In the genomic region with DNA sequence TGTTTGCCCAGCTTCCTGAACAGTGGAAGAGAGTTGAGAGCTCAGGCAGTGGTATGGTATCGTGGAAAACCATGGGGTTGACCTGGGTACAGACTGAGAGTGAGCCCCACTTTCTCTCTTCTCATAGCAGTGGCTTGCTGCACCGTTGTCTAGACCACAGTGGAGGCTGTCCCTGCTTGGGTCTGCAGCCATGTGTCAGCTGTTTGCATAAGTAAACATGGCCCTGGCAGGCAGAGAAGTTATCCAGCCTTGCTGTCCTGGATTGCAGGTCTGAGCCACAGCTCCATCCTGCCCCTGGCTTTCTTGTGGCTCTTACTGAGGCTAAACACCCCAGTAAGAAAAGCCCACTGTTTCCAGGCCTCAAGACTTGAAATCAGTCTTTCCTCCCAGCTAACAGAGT, we compare ENCODE assay signal across 21 mouse cellular contexts.
A peak's percentile ranks its signal among the peaks of the same experiment; 100 is the strongest.
DNase-seq lines count a peak whose midpoint lies in the region; ATAC-seq and TF ChIP-seq lines count a peak whose summit lies in the region.
"Had no signal": no experiment of that assay in that cellular context is flagged by ENCODE, and none has a peak within 500 bp of the region (broad histone marks: within the 10 kb centered on the region; RNA-seq: fewer than 3 reads in every experiment).

No protein-coding gene starts in this region.

- no peak overlapping the region for H3K4me3 ChIP-seq in hindbrain, embryonic 14.5 days (replicated peaks; ENCODE audit: low read length)
- H3K4me3 ChIP-seq in hindbrain, embryonic 10.5 days = no peak overlapping the region
- no peak overlapping the region for H3K4me3 ChIP-seq in liver, embryonic 12.5 days
- no peak overlapping the region for H3K4me3 ChIP-seq in liver, postnatal 0 days (ENCODE audit: low read depth, low read length)
- H3K4me3 ChIP-seq in brown adipose tissue, adult 24 weeks (ENCODE audit: insufficient read depth, low read depth, low read length) = no peak overlapping the region
- H3K4me3 ChIP-seq in hindbrain, embryonic 16.5 days (ENCODE audit: low read length) = no peak overlapping the region
- H3K4me3 ChIP-seq: heart, embryonic 15.5 days; intestine, embryonic 15.5 days; left cerebral cortex, adult 2 months; lung, embryonic 15.5 days had no signal

- no peak for DNase-seq in hindbrain, embryonic 14.5 days (ENCODE audit: low spot score)
- DNase-seq in hindbrain, embryonic 10.5 days (ENCODE audit: low spot score) = no peak
- DNase-seq in liver, postnatal 0 days = no peak
- DNase-seq: adrenal gland, adult 2 months; cerebellum, adult 11-12 months; heart, postnatal 36 days; thymus, postnatal 14 days had no signal

- ATAC-seq in hindbrain, embryonic 14.5 days (ENCODE audit: low FRiP score) = 0 out of 2 replicates have a peak, but pooled peaks have one; percentile 29
- ATAC-seq in liver, embryonic 12.5 days = peak; percentile 58; the same call in 1 of the 2 replicates
- ATAC-seq in liver, postnatal 0 days = no peak
- ATAC-seq in hindbrain, embryonic 16.5 days = peak; percentile 58; the same call in 1 of the 2 replicates
- no peak for ATAC-seq in activated CD4-positive, CD25-positive, alpha-beta regulatory T cell, adult 4 months
- ATAC-seq: Patski had no signal

- no peak overlapping the region for H3K4me2 ChIP-seq in hindbrain, embryonic 14.5 days (replicated peaks)
- H3K4me2 ChIP-seq in liver, embryonic 12.5 days = no peak overlapping the region
- H3K4me2 ChIP-seq in liver, postnatal 0 days (ENCODE audit: low read depth, low read length) = no peak overlapping the region
- H3K4me2 ChIP-seq in hindbrain, embryonic 16.5 days (ENCODE audit: low read length) = no peak overlapping the region
- H3K4me2 ChIP-seq: heart, embryonic 15.5 days; intestine, embryonic 15.5 days; lung, embryonic 15.5 days had no signal

- no peaks in the 10 kb centered on the region for H3K9me3 ChIP-seq in hindbrain, embryonic 14.5 days (ENCODE audit: control insufficient read depth, low read length)
- no peaks in the 10 kb centered on the region for H3K9me3 ChIP-seq in hindbrain, embryonic 10.5 days
- no peaks in the 10 kb centered on the region for H3K9me3 ChIP-seq in liver, embryonic 12.5 days (replicated peaks)
- no peaks in the 10 kb centered on the region for H3K9me3 ChIP-seq in liver, postnatal 0 days (ENCODE audit: low read length)
- H3K9me3 ChIP-seq in hindbrain, embryonic 16.5 days (ENCODE audit: control insufficient read depth, low read length) = no peaks in the 10 kb centered on the region
- H3K9me3 ChIP-seq: G1E; heart, embryonic 15.5 days; intestine, embryonic 15.5 days; lung, embryonic 15.5 days had no signal

- 87% methylated on average over 2 of the region's 2 CpGs for WGBS in hindbrain, embryonic 14.5 days
- 82% methylated on average over 2 of the region's 2 CpGs for WGBS in hindbrain, embryonic 10.5 days
- 58% methylated on average over 2 of the region's 2 CpGs for WGBS in liver, embryonic 12.5 days (ENCODE audit: insufficient replicate concordance)
- 31% methylated on average over 2 of the region's 2 CpGs for WGBS in liver, postnatal 0 days (ENCODE audit: insufficient replicate concordance)
- 73% methylated on average over 2 of the region's 2 CpGs for WGBS in hindbrain, embryonic 16.5 days

- no peaks in the 10 kb centered on the region for H3K36me3 ChIP-seq in hindbrain, embryonic 14.5 days (replicated peaks; ENCODE audit: control insufficient read depth, insufficient read depth)
- no peaks in the 10 kb centered on the region for H3K36me3 ChIP-seq in hindbrain, embryonic 10.5 days
- no peaks in the 10 kb centered on the region for H3K36me3 ChIP-seq in liver, embryonic 12.5 days
- no peaks in the 10 kb centered on the region for H3K36me3 ChIP-seq in liver, postnatal 0 days (replicated peaks; ENCODE audit: insufficient read depth, low read length)
- no peaks in the 10 kb centered on the region for H3K36me3 ChIP-seq in hindbrain, embryonic 16.5 days (ENCODE audit: control insufficient read depth, insufficient read depth, low read length)
- H3K36me3 ChIP-seq: G1E; heart, embryonic 15.5 days; intestine, embryonic 15.5 days; lung, embryonic 15.5 days had no signal

- TF ChIP-seq EP300 in liver, postnatal 0 days (IDR thresholded peaks at IDR 0.05; ENCODE audit: low read depth) = no peak

- H3K4me1 ChIP-seq in hindbrain, embryonic 14.5 days (replicated peaks; ENCODE audit: control insufficient read depth, insufficient read depth, low read length) = no peaks in the 10 kb centered on the region
- H3K4me1 ChIP-seq in hindbrain, embryonic 10.5 days (replicated peaks) = no peaks in the 10 kb centered on the region; the same call in 1 of the 2 replicates
- no peaks in the 10 kb centered on the region for H3K4me1 ChIP-seq in liver, embryonic 12.5 days
- no peaks in the 10 kb centered on the region for H3K4me1 ChIP-seq in liver, postnatal 0 days (ENCODE audit: insufficient read depth)
- peaks cover 34% of the 10 kb centered on the region; the same call in 1 of the 2 replicates for H3K4me1 ChIP-seq in brown adipose tissue, adult 24 weeks (ENCODE audit: control insufficient read depth, insufficient read depth, insufficient read length, low read length)
- no peaks in the 10 kb centered on the region for H3K4me1 ChIP-seq in hindbrain, embryonic 16.5 days (ENCODE audit: control insufficient read depth, insufficient read depth, low read depth, low read length)

- no peak for TF ChIP-seq CTCF in liver, postnatal 0 days (IDR thresholded peaks at IDR 0.05; ENCODE audit: low read depth)

- H3K9ac ChIP-seq in hindbrain, embryonic 14.5 days = no peak overlapping the region
- H3K9ac ChIP-seq in liver, embryonic 12.5 days = no peak overlapping the region
- no peak overlapping the region for H3K9ac ChIP-seq in liver, postnatal 0 days (replicated peaks)
- no peak overlapping the region for H3K9ac ChIP-seq in hindbrain, embryonic 16.5 days (ENCODE audit: low read depth, low read length)
- H3K9ac ChIP-seq: forebrain, postnatal 0 days; heart, embryonic 15.5 days; intestine, embryonic 15.5 days; lung, embryonic 15.5 days had no signal

- no peaks in the 10 kb centered on the region for H3K27me3 ChIP-seq in hindbrain, embryonic 14.5 days (ENCODE audit: control insufficient read depth, insufficient read depth, low read length)
- no peaks in the 10 kb centered on the region for H3K27me3 ChIP-seq in hindbrain, embryonic 10.5 days (ENCODE audit: insufficient read depth, poor library complexity, severe bottlenecking)
- no peaks in the 10 kb centered on the region for H3K27me3 ChIP-seq in liver, embryonic 12.5 days (replicated peaks)
- no peaks in the 10 kb centered on the region for H3K27me3 ChIP-seq in liver, postnatal 0 days (ENCODE audit: insufficient read depth, low read length)
- no peaks in the 10 kb centered on the region for H3K27me3 ChIP-seq in hindbrain, embryonic 16.5 days (replicated peaks; ENCODE audit: control insufficient read depth, insufficient read depth, low read length)
- H3K27me3 ChIP-seq: CH12.LX; heart, embryonic 15.5 days; intestine, embryonic 15.5 days; lung, embryonic 15.5 days; Patski had no signal

- H3K27ac ChIP-seq in hindbrain, embryonic 14.5 days = no peak overlapping the region
- H3K27ac ChIP-seq in hindbrain, embryonic 10.5 days = no peak overlapping the region
- H3K27ac ChIP-seq in liver, embryonic 12.5 days = no peak overlapping the region
- no peak overlapping the region for H3K27ac ChIP-seq in liver, postnatal 0 days (ENCODE audit: low read depth)
- H3K27ac ChIP-seq in brown adipose tissue, adult 24 weeks (replicated peaks; ENCODE audit: low read depth, low read length) = peak overlapping the region; percentile 100
- H3K27ac ChIP-seq in hindbrain, embryonic 16.5 days (ENCODE audit: low read depth, low read length) = no peak overlapping the region
- H3K27ac ChIP-seq: heart, embryonic 15.5 days; intestine, embryonic 15.5 days; kidney, postnatal 0 days; left cerebral cortex, adult 2 months; lung, embryonic 15.5 days; macrophage had no signal

Comparison
In these comparisons a context has a peak if more than half of its experiments do, and no peak if none do; other contexts are left out.
1. ATAC-seq: peak in hindbrain, embryonic 14.5 days (single experiment), liver, embryonic 12.5 days (single experiment) and hindbrain, embryonic 16.5 days (single experiment); none in liver, postnatal 0 days (single experiment) and activated CD4-positive, CD25-positive, alpha-beta regulatory T cell, adult 4 months (single experiment).